Mouse (Mus musculus) MN1 (cell line): Measurements from ENCODE around the gene Polr3g.
"Not testable (repeated sequence)": the region's sequence is repeated elsewhere in the genome, so short reads cannot be mapped to it uniquely, and the experiment has no call there.

Experiments used
- DNase-seq: peaks from one replicate; pipeline ENCODE4 v3.0.0-alpha.2; 2016; ENCODE audit warnings: low spot score

Gene Polr3g

DNA sequence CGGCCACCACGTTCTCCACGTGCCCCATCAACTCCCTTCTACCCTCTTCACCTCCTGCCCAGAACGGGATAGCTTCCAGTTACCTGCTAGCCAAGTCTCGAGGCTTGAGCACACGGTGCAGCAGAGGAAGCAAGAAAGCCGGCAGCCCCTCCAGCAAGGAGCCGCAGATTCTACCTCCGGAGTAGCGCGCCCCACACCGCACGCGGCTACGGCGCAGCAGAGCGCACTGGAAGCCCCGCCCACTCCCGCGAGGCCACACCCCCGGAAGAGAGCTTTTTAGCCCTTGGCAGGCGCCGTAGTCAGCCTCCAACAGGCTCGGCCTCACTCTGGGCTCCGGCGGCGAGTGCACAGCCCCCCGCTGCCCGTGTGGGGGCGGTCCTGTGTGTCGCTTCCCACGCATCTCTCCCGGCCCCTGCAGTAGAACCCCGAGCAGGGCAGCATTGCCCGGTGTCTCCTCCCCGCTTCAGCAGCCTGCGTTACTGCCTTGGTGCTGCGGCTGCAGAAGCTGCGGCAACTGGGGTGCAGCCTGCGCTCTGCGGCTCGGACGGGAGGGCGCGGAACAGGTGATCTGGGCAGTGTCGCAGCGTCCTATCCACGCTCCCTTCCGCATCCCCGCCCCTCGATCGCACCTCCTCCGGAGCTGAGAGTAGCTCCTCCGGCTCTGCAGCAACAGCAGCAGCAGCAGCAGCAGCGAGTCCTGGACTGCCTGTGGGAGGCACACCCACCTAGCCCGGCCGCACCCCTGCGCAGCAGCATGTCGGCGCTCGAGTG, at the start of gene Polr3g, which contains the start of gene Mblac2:
Gene Polr3g, minus strand, starts transcription at position 239 of the 771 bp plus-strand sequence.
Gene Mblac2, plus strand, starts transcription at position 567 of the 771 bp plus-strand sequence.
- DNase-seq, result peak; percentile 96

DNA sequence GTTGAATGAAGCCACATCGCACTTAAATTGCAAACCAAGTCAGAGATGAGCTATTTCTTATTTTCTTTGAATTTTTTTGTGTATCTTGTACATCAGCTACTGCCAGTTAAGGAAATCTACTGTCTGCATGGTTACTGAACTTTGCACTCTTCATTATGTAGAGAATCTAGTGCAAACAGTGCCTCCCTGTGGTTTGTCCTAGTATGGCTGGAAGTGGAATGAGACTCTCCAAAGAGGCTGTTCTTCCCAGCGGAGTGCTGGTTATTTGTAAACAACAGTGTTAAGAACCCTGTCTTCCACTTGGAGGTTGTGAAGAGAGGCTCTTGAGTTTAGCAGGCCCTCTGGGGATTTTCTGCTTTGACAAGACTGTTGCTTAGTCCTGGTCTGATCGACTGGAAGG, 49.6 kb upstream of the Polr3g start:
- DNase-seq, result peak; percentile 71

DNA sequence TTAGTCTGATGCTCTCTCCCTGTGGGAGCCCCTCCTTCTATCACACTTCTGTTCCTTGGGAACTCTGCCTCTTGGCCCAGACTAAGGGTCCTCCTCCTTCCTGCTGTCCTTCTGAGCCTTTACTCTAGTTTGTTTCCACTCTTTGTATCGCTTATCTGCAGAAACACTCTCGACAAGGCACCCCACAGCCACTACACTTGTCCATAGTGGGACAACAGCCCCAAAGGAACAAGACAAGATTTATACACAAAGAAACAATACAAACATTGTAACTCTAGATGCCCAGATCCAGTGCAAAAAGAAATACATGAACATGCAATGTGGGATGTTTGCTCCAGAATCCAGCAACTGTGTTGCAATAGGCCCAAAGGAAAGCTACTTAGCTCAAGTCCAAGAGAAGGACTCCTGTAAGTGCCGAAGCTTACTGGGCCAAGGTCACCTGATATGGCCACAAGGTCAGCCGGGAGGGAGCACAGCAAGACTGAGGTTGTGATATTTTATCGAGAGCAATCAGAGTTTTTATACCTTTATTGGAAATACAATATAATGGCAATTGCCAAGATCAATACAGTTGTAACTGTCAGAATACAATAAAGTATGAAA, 46.3 kb upstream of the Polr3g start:
- no peak for DNase-seq

DNA sequence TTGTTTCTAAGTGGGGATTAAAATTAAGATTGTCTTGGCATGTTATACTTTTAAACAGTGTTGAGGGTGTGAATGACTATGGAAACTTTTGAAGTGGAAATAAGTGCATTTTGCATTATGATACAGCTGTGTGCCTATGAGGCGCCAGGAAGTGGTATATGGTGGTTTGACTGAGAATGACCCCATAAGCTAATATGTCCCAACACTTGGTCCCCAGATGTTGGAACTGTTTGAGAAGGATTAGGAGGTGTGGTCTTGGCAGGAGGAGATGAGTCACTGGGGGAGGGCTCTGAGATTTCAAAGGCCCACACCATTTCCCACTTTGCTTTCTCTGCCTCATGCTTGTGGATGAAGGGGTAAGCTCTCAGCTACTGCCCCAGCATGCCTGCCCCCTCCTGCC, 44.5 kb upstream of the Polr3g start:
- DNase-seq, result no peak

DNA sequence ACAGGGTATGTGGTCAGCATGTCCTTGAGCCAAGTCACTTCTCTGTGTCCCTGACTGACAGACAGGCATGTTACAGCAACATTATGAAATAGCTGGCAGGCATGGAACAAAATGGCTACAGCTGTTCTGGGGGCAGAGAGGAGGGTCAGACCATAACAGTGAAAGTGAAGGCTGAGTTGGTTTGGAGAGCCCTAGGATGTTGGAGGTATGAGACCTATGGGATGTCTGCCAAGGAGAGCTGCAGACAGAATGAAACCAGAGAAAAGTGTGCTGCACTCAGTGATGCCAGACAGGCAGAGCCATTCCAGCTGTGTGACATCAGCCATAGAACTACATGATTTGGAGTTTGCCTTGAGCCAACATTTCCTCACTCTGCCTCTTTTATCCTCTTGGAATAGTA, 44.1 kb upstream of the Polr3g start:
- no peak for DNase-seq

DNA sequence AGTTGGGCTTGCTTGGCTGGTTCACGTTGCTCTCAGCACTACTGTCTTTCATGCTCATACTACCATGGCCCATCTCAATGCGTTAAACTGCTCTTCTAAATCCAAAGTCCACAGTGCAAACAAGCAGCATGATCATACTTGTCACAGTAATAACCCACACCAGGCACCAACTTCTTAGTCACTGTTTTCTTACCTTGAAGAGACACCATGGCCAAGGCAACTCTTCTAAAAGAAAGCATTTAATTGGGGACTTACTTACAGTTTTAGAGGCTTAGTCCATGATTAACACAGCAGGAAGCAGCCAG, 33.2 kb upstream of the Polr3g start:
- no peak for DNase-seq

DNA sequence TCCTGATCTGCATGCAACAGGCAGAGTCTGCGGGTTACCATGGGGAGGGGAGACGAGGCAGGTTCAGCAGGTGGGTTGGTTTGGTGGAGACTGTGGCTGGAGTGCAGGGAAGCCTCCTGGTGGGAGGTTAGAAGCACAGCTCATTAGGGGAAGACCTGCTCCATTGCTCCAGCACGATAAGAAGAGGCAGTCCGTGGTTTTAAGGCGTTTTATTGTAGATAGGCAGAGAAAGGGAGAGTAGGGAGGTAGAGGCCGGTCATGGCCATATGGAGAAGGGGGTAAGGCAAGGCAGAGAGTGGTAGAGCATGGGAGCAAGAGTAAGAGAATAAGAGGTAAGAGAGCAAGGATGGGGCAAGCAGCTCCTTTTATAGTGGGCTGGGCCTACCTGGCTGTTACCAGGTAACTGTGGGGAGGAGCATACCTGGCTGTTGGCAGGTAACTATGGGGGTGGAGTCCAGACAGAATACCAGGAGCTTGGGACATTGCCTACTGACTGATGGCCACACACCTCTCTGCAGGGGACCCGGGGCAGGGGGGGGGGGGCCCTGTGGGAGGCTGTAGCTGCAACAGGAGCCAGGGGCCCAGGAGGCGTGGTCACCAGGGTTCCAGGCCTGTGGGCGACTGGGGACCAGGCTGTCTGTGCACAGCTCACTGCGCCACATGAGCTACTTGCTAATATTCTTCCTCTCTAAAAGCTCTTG, 32.7 kb upstream of the Polr3g start:
- no peak for DNase-seq

DNA sequence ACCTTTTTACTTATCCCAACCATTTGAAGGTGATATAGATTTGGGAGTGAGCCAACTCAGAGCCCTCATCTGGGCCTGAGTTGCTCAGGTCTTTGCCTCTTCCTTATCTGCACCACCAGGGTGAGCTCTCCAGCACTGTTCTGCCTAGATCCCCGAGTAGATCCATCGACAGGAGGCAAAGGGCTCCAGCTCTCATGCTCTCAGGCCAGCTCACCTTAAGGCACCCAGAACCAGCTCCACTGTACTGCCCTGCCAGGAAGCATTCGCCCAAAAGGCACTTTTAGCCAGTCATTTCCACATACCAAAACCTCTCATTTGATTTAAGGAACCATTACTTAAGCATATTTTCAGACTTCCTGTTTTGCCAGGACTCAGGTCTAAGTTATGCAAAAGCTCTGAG, 30.1 kb upstream of the Polr3g start:
- no peak for DNase-seq

DNA sequence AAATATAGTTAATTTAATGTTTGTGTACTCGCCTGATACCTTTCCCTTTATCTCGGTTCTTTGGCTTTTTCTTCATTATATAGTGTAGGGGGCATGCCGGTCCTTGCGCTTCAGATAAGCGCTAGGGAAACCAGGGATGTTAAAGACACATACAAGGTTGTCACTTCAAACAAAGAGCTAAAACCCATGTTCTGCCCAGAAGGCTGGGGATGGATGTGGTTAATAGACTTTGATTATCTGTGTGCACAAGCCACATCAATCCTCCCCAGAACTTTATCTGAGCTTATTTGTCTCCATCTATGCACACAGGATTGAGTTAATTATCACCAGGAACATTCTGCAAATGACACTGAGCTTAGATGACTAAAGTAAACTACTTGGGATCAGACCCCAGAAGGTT, 25.8 kb upstream of the Polr3g start:
- no peak for DNase-seq

DNA sequence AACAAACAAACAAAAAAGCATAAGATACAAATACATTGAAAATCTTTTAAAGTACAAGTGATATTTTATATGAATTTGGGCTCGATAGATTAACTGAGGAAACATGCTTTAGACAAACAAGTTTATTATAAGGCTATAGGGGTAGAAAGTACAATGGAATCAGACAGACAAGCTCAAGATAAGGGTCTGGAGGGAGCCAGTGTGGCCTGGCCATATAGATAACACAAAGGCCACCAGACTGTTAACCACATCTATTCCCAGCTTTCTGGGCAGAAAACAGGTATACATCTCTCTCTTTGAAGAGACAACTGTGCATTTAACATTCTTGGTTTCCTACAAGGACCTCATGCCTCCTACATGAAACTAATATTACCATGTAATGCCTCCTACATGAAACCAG, 19.5 kb upstream of the Polr3g start:
- no peak for DNase-seq

DNA sequence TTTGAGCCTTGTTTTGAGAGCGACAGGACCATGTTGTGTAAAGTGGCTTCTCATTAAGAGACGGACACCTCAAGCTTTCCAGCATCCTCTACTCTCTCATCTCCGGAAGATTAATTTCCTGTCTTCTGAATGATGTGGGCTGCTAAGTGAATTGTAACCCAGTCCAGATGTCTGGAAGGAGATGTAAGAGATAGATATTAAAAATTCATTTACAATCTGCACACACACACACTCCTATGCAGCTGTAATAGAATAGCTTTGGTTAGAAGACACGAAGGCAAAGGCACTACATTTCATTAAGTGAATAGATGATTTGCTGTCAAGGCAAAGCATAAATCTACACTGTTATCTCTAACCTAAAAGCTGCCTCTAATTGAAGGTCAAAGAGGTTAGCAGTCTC, 18.3 kb upstream of the Polr3g start:
- DNase-seq, result peak; percentile 25

DNA sequence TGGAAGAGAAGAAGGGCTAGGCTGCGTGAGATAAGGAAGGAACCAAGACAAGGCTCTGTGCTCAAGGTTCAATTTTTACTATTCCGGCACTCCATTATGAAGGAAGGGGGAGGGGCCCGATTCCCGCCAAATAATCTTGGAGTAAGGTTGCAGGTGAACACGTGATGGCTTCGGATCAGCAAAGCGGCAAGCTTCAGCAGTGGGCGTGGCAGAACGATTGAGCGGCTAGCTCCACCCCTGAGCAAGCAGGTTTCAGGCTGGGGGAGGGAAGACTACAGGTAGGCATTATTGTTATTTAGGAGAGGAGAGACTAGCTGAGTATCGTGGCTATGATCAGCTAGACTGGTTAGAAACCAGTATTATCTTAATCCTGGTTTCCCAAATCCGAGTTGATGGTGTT, 17.3 kb upstream of the Polr3g start:
- DNase-seq, result not testable (repeated sequence)

DNA sequence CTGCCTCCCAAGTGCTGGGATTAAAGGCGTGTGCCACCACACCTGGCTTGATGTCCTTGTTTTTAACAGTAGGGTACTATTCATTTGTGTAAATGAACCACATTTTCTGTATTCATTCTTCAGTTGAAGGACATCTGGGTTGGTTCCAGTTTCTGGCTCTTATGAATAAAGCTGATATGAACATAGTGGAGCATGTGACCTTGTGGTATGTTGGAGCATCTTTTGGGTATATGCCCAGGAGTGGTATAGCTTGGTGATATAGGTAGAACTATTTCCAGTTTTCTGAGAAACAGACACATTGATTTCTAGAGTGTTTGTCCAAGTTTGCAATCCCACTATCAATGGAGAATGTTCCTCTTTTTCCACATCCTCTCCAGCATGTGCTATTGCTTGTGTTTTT, 3.1 kb upstream of the Polr3g start:
- no peak for DNase-seq

DNA sequence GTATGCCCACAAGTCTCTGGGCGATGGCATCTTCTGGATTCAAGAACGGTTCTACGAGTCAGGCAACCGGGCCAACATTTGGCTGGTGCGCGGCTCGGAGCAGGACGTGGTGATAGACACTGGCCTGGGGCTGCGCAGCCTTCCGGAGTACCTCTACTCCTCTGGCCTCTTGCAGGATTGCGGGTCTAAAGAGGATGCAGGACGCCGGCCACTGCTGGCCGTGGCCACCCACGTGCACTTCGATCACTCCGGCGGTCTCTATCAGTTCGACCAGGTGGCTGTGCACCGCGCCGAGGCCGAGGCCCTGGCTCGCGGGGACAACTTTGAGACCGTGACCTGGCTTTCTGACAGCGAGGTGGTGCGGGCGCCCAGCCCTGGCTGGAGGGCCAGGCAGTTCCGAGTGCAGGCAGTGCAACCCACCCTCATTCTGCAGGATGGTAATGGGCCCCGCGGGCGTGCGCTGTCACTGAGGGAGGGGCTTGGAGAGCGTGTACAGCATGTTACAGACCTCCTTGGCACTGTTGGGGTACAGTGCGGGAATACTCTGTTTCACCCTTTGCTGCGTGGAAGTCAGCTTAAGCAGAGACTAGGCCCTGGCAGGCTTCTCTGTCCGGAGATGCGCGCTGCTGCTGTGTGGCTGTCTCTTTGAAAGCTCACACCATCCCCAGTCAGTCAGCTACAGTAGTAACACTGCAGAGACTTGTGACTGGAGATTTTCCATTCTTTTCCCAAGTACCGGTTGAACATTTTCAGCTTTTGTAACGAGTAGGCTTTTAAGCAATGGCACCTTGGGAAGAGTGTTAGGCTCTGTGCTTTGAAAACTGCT, 946 bp upstream of the Polr3g start:
- DNase-seq, result no peak

DNA sequence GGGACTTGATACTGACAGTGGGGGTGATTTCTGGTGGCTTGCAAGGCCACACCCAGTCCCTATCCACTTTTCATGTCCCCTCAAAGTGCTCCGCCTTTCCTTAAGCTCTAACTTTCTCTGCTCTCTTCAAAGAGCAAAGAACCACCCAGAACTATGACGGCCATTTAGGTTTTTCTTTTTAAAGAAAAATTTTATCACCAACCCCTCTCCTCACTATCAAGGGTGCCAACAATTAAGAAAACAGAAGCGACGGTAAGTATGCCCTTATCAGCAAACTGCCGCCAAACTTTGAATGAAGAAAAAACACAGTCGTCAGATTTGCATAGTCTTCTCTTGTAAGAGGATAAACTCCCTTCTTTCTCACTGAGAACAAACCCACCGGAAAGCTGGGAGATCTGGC, 547 bp downstream of the Polr3g start:
- peak; percentile 19 for DNase-seq

DNA sequence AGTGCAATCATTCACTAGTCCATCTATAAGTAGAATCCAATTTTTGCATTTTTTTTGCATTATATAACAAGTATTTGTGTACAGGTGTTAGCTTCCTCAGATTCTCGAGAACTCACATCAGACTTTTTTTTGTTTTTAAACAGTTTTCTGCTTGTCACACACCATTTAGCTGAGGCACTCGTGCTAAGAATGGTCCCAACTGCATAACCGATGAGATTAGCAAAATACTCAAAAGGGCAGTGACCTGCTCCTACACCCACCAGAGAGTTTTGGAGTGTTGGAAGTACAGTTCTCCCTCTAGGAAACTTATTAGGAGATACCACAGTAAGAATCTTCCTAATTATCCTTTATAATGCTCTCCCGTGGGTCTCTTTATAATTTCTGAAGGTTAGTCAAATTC, 1.0 kb downstream of the Polr3g start:
- no peak for DNase-seq

DNA sequence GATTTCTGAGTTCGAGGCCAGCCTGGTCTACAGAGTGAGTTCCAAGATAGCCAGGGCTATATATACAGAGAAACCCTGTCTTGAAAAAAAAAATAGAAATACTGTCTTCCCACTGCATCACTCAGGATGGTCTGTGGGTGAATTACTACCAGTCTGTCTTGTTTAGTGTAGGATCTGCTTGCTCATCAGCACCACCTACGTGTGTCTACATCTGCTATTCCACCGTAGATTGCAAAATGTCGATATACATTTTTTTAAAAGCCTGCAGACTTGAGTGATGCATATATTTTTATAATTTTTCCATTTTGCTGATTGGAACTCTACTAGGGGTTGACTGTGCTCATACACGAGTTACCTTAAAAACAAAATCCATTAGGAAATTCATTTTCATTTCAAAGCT, 4.5 kb downstream of the Polr3g start:
- no peak for DNase-seq

DNA sequence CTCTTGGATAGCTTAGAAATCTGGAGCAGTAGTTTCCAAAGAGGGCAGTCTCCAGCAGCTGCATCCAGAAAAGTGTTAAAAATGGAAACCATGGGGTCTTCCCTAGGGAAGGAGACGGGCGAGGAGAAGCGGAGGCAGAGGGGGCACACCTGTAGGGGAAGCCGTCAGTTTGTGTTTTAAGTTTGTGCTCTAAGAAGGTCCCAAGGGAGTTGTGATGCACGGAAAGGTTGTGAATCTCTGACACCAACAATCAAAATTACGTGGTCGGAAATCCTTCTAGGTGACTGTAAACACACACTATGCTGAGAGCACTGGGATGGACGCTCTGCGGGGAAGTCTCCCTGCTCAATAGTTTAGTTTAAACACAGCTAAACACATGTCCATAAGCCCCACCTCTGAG, 7.2 kb downstream of the Polr3g start:
- DNase-seq, result no peak

DNA sequence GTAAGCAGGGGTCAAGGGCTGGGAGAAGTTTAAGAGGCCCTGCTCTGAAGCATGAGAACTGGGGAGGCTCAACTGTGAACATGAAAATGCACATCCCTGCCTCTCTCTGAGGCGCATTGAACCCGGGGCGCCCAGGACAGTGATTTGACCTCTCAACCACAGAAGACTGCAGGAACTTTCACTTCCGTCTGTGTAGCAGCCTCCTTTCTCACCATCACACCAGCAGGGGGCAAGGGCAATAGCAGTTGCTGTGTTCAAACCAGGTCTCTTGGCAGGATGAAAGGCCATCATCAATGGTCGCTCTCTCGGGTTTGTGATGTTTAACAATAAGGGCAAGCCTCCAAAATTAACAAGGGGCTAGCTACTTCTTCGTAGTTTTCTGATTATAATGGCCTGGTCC, 7.7 kb downstream of the Polr3g start:
- DNase-seq, result no peak

DNA sequence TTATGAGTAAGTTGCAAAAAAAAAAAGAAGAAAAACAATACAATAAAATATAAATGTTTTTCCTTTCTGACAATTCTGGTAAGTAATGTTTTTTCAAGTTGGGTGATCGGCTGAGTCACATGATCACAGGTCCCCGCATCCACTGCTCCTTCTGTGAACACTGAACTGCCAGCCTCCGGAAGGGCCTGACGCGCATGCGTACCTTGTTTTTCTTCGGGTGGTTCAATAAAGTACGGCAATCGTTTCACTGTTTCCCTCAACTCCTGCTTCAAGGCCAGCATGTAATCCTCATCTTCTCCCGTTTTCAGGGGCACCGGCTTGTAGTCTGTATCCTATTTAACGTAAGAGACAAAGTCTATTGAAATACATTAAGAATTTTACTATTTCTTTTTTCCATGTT, 16.4 kb downstream of the Polr3g start:
- no peak for DNase-seq

DNA sequence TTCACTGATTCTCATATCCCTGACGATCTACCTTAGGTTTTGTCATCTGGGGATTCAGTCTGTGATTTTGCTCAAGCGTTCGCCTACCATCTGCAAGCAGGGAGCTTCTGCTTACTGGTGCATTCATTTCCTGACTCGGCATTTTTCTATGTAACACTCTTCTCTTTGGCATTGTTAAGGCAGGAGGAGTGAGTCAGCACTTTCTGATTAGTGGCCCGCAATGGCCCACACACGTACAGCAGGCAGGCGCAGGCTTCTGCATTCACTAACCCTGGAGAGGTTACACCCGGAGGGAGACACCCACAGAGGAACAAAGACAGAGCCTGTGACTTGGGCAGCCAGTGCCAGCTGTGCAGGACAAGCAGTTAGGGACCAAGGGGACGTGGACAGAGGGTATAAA, 19.2 kb downstream of the Polr3g start:
- peak; percentile 56 for DNase-seq

DNA sequence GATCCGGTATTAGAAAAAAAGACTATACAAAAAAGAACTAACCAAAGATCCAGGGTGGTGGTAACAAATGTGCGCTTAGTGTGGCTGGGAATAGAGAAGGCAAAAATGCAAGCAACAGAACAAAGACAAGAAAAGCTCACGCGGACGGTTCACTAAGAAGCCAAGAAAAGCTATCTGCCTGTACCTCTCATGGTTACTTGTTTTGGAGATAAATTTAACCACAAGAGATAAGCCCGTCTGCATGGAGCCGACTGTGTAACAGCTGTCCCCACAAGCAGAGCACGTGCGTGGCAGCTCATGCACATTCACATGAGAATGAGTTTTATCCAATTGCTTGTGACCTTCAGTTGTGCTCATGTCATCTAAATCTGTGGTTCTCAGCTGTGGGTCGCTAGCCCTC, 20.3 kb downstream of the Polr3g start:
- peak; percentile 21 for DNase-seq

DNA sequence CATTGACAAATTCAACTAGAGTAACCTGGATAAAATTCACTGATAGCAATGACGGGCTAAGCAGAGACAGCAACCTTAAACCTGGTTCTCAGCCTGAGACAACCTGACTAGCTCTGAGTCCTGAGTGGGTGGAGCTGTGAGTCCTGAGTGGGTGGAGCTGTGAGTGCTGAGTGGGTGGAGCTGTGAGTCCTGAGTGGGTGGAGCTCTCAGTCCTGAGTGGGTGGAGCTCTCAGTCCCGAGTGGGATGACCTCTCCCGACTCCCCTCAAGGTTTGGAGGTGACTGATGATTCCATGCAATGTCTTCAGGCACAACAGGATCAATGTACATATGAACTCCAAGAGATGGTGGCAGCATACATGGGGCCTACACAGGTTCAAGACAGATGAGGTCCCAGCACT, 21.2 kb downstream of the Polr3g start:
- DNase-seq, result no peak
